Mouse (Mus musculus): Measurements from ENCODE around the gene Rbck1. TPM values are rescaled to one million over a fixed set of nuclear protein-coding genes. Genes with fewer than 3 reads are reported as not detected.
A peak's percentile ranks its signal among the peaks of the same experiment; 100 is the strongest.

Gene Rbck1
- polyA plus RNA-seq, 1 experiment = 743 TPM

DNA sequence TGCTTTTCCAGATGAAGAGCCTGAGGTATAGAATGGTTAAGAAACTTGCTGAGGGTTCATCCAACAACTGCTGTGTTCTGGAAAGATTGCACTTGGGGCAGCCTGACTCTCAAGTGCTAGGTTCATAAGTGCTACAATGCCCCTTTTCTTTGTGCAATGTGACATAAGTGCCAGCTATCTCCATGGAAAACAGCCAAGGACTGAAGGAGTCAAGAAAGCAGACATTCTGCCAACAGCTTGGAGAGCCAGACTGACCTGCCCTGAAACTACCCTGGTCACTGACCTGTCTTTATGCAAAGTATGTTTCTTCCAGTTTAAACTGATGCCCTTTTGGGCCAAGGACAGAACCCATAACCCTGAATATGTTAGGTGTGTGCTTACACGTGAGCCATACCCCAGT lies 4.4 kb upstream of the Rbck1 start:
- no peaks in the 10 kb centered on the region for H3K4me1 ChIP-seq (replicated peaks; ENCODE audit: control insufficient read depth, insufficient read depth, low read length)
- no peaks in the 10 kb centered on the region for H3K27me3 ChIP-seq (ENCODE audit: control insufficient read depth, insufficient read depth, low read length)
- WGBS = 92% methylated on average over 1 of the region's 1 CpGs
- H3K27ac ChIP-seq (ENCODE audit: control insufficient read depth, insufficient read depth, low read length) = no peak overlapping the region
- no peaks in the 10 kb centered on the region for H3K36me3 ChIP-seq (ENCODE audit: control insufficient read depth, insufficient read depth, low read length)
- TF ChIP-seq POLR2A (IDR thresholded peaks at IDR 0.05; ENCODE audit: control insufficient read depth, extremely low read depth, insufficient read depth, low read length, poor library complexity) (no peak), CTCF (IDR thresholded peaks at IDR 0.05; ENCODE audit: borderline replicate concordance, control insufficient read depth, extremely low read depth, insufficient read depth, low read length, poor library complexity) (no peak)
- H3K4me3 ChIP-seq (ENCODE audit: control insufficient read depth, insufficient read depth, low read length) = no peak overlapping the region
- no peak for DNase-seq

DNA sequence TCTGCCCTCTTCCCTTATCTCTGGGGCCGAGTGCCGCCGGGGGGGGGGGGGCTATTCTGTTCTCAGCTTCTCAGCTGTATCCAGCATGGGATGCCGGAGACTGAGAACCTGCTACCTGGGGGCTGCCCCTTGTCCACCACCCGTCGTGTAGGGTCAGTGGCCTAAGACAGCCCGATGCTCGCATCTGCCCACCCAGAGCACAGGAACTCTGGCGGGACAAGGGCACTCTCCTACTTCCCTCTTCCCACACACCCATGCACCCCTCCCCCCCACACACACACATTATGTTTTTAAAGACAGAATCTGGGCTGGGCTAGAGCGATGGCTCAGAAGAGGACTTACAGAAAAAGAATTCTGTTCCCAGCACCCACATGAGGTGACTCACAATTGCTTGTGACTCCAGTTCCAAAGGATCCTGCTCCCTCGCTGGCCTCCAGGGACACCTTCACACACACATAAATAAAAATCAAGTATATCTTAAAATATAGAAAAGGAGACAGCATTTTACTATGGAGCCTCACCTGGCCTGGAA lies 2.9 kb upstream of the Rbck1 start:
- TF ChIP-seq POLR2A (IDR thresholded peaks at IDR 0.05; ENCODE audit: control insufficient read depth, extremely low read depth, insufficient read depth, low read length, poor library complexity) (no peak), CTCF (IDR thresholded peaks at IDR 0.05; ENCODE audit: borderline replicate concordance, control insufficient read depth, extremely low read depth, insufficient read depth, low read length, poor library complexity) (no peak)
- no peak overlapping the region for H3K4me3 ChIP-seq (ENCODE audit: control insufficient read depth, insufficient read depth, low read length)
- no peak for DNase-seq
- no peaks in the 10 kb centered on the region for H3K27me3 ChIP-seq (ENCODE audit: control insufficient read depth, insufficient read depth, low read length)
- H3K36me3 ChIP-seq (ENCODE audit: control insufficient read depth, insufficient read depth, low read length) = no peaks in the 10 kb centered on the region
- H3K27ac ChIP-seq (ENCODE audit: control insufficient read depth, insufficient read depth, low read length) = no peak overlapping the region
- WGBS = 53% methylated on average over 11 of the region's 11 CpGs
- peaks cover 10% of the 10 kb centered on the region for H3K4me1 ChIP-seq (replicated peaks; ENCODE audit: control insufficient read depth, insufficient read depth, low read length)

DNA sequence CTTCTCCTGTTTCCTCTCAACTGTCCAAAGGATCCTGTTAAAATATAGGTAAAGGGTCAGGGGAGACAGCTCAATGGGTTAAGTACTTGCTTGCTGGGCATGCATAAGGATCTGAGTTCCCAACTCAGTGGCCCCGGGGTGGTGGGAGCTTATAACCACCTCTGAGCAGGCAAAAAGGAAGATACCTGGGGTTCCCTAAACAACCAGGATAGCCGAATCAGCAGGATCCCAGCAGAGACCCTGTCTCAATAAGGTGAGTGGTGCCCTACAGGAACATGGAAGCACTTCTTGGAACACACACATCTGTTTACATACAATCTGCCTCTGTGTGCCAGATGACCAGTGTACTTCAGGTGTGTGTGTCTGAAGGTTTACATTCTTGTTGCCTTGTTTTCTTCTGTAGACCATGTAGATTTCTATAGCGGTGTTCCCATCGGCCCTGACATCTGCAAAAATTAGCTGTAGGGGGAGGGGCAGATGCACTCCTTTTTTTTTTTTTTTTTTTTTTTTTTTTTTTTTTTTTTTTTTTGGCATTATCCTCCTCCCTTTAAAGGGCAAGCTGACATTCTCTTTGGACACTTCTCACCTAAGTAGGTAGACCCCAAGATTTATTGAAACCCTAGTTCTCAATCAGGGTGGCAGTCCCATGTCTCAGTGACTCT lies 1.0 kb upstream of the Rbck1 start:
- no peak overlapping the region for H3K4me3 ChIP-seq (ENCODE audit: control insufficient read depth, insufficient read depth, low read length)
- WGBS = 89% methylated on average over 4 of the region's 4 CpGs
- TF ChIP-seq CTCF (IDR thresholded peaks at IDR 0.05; ENCODE audit: borderline replicate concordance, control insufficient read depth, extremely low read depth, insufficient read depth, low read length, poor library complexity) (no peak), POLR2A (IDR thresholded peaks at IDR 0.05; ENCODE audit: control insufficient read depth, extremely low read depth, insufficient read depth, low read length, poor library complexity) (no peak)
- no peak for DNase-seq
- no peak overlapping the region for H3K27ac ChIP-seq (ENCODE audit: control insufficient read depth, insufficient read depth, low read length)
- H3K27me3 ChIP-seq (ENCODE audit: control insufficient read depth, insufficient read depth, low read length) = no peaks in the 10 kb centered on the region
- H3K36me3 ChIP-seq (ENCODE audit: control insufficient read depth, insufficient read depth, low read length) = no peaks in the 10 kb centered on the region; the same call in 1 of the 2 replicates
- peaks cover 10% of the 10 kb centered on the region for H3K4me1 ChIP-seq (replicated peaks; ENCODE audit: control insufficient read depth, insufficient read depth, low read length)

DNA sequence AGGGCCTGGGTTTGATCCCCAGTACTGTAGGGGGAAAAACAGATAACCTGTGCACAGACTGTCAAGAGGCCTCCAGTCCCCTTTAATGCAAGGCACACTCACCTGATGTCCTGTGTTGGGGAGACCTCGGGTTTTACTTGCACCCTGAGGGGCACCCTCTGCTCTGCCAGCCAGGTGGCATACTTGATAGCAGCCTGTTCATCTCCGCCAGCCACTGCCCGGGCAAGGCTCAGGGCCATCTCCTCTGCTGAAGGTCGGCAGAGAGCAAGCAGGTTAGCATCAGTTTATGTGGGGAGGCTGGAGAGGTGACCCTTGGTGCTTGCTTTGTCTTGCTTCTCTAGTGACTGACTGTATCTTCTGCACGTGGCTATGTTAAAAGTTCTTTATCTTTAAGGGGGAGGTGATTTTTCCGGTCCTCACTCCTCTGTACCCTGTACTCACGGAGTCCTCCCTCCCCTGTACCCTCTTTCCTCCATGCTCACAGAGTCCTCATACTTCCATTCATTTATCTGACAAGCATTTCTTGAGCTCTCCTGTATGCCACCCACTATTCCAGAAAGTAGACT lies 1.5 kb downstream of the Rbck1 start:
- Histone ChIP-seq H3K36me3 (ENCODE audit: control insufficient read depth, insufficient read depth, low read length) (peaks cover 16% of the 10 kb centered on the region), H3K27me3 (ENCODE audit: control insufficient read depth, insufficient read depth, low read length) (no peaks in the 10 kb centered on the region), H3K27ac (ENCODE audit: control insufficient read depth, insufficient read depth, low read length) (no peak overlapping the region), H3K4me3 (ENCODE audit: control insufficient read depth, insufficient read depth, low read length) (peak overlapping the region; percentile 28), H3K4me1 (replicated peaks; ENCODE audit: control insufficient read depth, insufficient read depth, low read length) (peaks cover 10% of the 10 kb centered on the region)
- WGBS = 30% methylated on average over 7 of the region's 7 CpGs
- DNase-seq = no peak
- TF ChIP-seq POLR2A (IDR thresholded peaks at IDR 0.05; ENCODE audit: control insufficient read depth, extremely low read depth, insufficient read depth, low read length, poor library complexity) (no peak), CTCF (IDR thresholded peaks at IDR 0.05; ENCODE audit: borderline replicate concordance, control insufficient read depth, extremely low read depth, insufficient read depth, low read length, poor library complexity) (no peak)

DNA sequence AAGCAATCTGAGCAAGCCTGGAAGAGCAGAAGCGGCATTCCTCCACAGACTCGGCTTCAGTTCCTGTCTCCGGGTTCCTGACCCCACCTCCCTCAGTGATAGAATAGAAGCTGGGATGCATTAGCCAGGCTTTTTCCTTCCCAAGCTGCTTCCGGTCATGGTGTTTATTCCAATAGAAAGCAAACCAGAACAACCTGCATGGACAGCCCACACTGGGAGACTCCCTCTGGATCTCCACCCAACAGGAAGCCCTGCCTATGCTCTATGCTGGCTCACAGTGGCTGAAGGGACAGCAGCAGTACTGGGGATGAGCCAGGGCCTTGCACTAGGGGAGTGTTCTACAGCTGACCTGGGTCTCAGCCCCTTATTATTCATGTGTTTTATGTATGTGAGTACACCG lies 4.5 kb downstream of the Rbck1 start:
- DNase-seq = no peak
- Histone ChIP-seq H3K27ac (ENCODE audit: control insufficient read depth, insufficient read depth, low read length) (no peak overlapping the region), H3K27me3 (ENCODE audit: control insufficient read depth, insufficient read depth, low read length) (no peaks in the 10 kb centered on the region), H3K36me3 (ENCODE audit: control insufficient read depth, insufficient read depth, low read length) (peaks cover 42% of the 10 kb centered on the region), H3K4me3 (ENCODE audit: control insufficient read depth, insufficient read depth, low read length) (no peak overlapping the region), H3K4me1 (replicated peaks; ENCODE audit: control insufficient read depth, insufficient read depth, low read length) (peaks cover 10% of the 10 kb centered on the region)
- 88% methylated on average over 5 of the region's 5 CpGs for WGBS
- TF ChIP-seq POLR2A (IDR thresholded peaks at IDR 0.05; ENCODE audit: control insufficient read depth, extremely low read depth, insufficient read depth, low read length, poor library complexity) = no peak

DNA sequence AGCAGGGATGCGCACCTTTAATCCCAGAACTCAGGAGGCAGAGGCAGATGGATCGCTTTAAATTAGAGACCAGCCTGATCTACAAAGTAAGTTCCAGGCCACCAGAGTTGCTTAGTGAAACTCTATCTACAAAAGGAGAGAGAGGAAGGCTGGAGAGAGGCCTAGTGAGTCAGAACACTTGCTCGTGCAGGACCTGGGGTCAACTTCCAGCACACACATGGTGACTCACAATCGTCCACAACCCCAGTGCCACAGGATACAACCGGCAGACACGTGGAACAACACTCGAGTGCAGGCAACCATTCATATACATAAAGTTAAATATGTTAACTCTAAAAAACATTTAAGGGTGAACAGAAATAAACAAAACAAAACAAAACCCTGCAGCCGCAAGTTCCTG lies 5.8 kb downstream of the Rbck1 start:
- DNase-seq = no peak
- WGBS = 94% methylated on average over 8 of the region's 8 CpGs
- Histone ChIP-seq H3K36me3 (ENCODE audit: control insufficient read depth, insufficient read depth, low read length) (peaks cover 48% of the 10 kb centered on the region), H3K27me3 (ENCODE audit: control insufficient read depth, insufficient read depth, low read length) (no peaks in the 10 kb centered on the region), H3K4me3 (ENCODE audit: control insufficient read depth, insufficient read depth, low read length) (no peak overlapping the region), H3K27ac (ENCODE audit: control insufficient read depth, insufficient read depth, low read length) (no peak overlapping the region), H3K4me1 (replicated peaks; ENCODE audit: control insufficient read depth, insufficient read depth, low read length) (peaks cover 10% of the 10 kb centered on the region)
- TF ChIP-seq CTCF (IDR thresholded peaks at IDR 0.05; ENCODE audit: borderline replicate concordance, control insufficient read depth, extremely low read depth, insufficient read depth, low read length, poor library complexity) = no peak

Data from thymus, adult 2 months (tissue).